In genomic region chr10:78442292-78442691, GRCm38 (mm10) we compare ENCODE assay signal across 30 mouse cellular contexts.
"Had no signal": no experiment of that assay in that cellular context is flagged by ENCODE, and none has a peak within 500 bp of the region (broad histone marks: within the 10 kb centered on the region; RNA-seq: fewer than 3 reads in every experiment).

No protein-coding gene starts in this region.

- H3K27me3 ChIP-seq: limb, embryonic 12.5 days; limb, embryonic 15.5 days; liver, embryonic 12.5 days; liver, embryonic 13.5 days; liver, embryonic 15.5 days; lung, embryonic 15.5 days; megakaryocyte, embryonic 14.5 days; midbrain, embryonic 12.5 days; midbrain, embryonic 13.5 days; midbrain, embryonic 15.5 days; neural tube, embryonic 12.5 days had no signal

- DNase-seq: left cerebral cortex, postnatal 4 days; liver; liver, embryonic 13.5 days; liver, postnatal 0 days; lung, adult 18-20 months; lung, adult 2 months; lung, embryonic 14.5 days; lung, postnatal 10 days; lung, postnatal 14 days; lung, postnatal 36 days; lung, postnatal 4 days; midbrain, embryonic 14.5 days had no signal

- H3K9me3 ChIP-seq: limb, embryonic 12.5 days; limb, embryonic 15.5 days; liver, embryonic 12.5 days; liver, embryonic 13.5 days; liver, embryonic 15.5 days; lung, embryonic 15.5 days; megakaryocyte, embryonic 14.5 days; midbrain, embryonic 10.5 days; midbrain, embryonic 12.5 days; midbrain, embryonic 13.5 days; midbrain, embryonic 15.5 days; neural tube, embryonic 12.5 days had no signal

- H3K27ac ChIP-seq: limb, embryonic 12.5 days; limb, embryonic 15.5 days; liver, embryonic 12.5 days; liver, embryonic 13.5 days; liver, embryonic 14.5 days; liver, embryonic 15.5 days; lung, embryonic 15.5 days; macrophage; midbrain, embryonic 10.5 days; midbrain, embryonic 12.5 days; midbrain, embryonic 13.5 days; midbrain, embryonic 15.5 days; neural tube, embryonic 12.5 days had no signal

- H3K4me2 ChIP-seq: limb, embryonic 12.5 days; limb, embryonic 15.5 days; liver, embryonic 11.5 days; liver, embryonic 12.5 days; liver, embryonic 13.5 days; liver, embryonic 15.5 days; lung, embryonic 14.5 days; lung, embryonic 15.5 days; midbrain, embryonic 11.5 days; midbrain, embryonic 12.5 days; midbrain, embryonic 13.5 days; midbrain, embryonic 15.5 days; neural tube, embryonic 12.5 days had no signal

- H3K36me3 ChIP-seq: lung, embryonic 15.5 days had no signal

- H3K4me3 ChIP-seq: limb, embryonic 12.5 days; limb, embryonic 15.5 days; liver, embryonic 12.5 days; liver, embryonic 13.5 days; liver, embryonic 15.5 days; lung, embryonic 15.5 days; megakaryocyte, embryonic 14.5 days; midbrain, embryonic 10.5 days; midbrain, embryonic 12.5 days; midbrain, embryonic 13.5 days; midbrain, embryonic 15.5 days; myocyte; neural tube, embryonic 12.5 days had no signal

- H3K4me1 ChIP-seq: limb, embryonic 12.5 days; limb, embryonic 15.5 days; liver, embryonic 13.5 days; liver, embryonic 15.5 days; lung, embryonic 15.5 days; midbrain, embryonic 10.5 days; midbrain, embryonic 12.5 days; midbrain, embryonic 13.5 days; midbrain, embryonic 15.5 days; neural tube, embryonic 12.5 days had no signal

- ATAC-seq: liver, embryonic 12.5 days; liver, postnatal 0 days; lung, postnatal 0 days; midbrain, embryonic 13.5 days; midbrain, embryonic 15.5 days; midbrain, embryonic 16.5 days had no signal

- H3K9ac ChIP-seq: limb, embryonic 12.5 days; limb, embryonic 15.5 days; liver, embryonic 12.5 days; liver, embryonic 13.5 days; liver, embryonic 14.5 days; liver, embryonic 15.5 days; liver, postnatal 0 days; lung, embryonic 14.5 days; lung, embryonic 15.5 days; midbrain, embryonic 12.5 days; midbrain, embryonic 13.5 days; midbrain, embryonic 15.5 days; neural tube, embryonic 12.5 days had no signal
